Mouse (Mus musculus) telencephalon, adult 2 months (tissue): ENCODE results near the gene Wars2.

Source experiments
- DNase-seq: peaks from one replicate; pipeline ENCODE4 v3.0.0-alpha.2; 2011; ENCODE audit warnings: low read depth, low spot score

Gene Wars2

GRCm38 (mm10) chr3:99263471-99263903 lies 122.6 kb downstream of the Wars2 start:
- DNase-seq: no peak

GRCm38 (mm10) chr3:99264695-99265094 lies 123.8 kb downstream of the Wars2 start:
- no peak for DNase-seq

GRCm38 (mm10) chr3:99266752-99267303 lies 126.0 kb downstream of the Wars2 start:
- no peak for DNase-seq

- DNase-seq: no peak
Measured at GRCm38 (mm10) chr3:99277973-99278580, 137.2 kb downstream of the Wars2 start.

GRCm38 (mm10) chr3:99279718-99280117 lies 138.8 kb downstream of the Wars2 start:
- DNase-seq: no peak

- DNase-seq: no peak
Measured at GRCm38 (mm10) chr3:99281453-99281852, 140.6 kb downstream of the Wars2 start.

- no peak for DNase-seq
Measured at GRCm38 (mm10) chr3:99288302-99288701, 147.4 kb downstream of the Wars2 start.
